Mouse (Mus musculus): ENCODE measurements around the gene Amz2. TPM values are rescaled to one million over a fixed set of nuclear protein-coding genes. Genes with fewer than 3 reads are reported as not detected.

Gene Amz2
- polyA plus RNA-seq, 1 experiment from 2014 or later = 46.6 TPM

- ATAC-seq (ENCODE audit: insufficient read depth, low FRiP score, low TSS enrichment) = no peak
- no peak overlapping the region for H3K4me2 ChIP-seq (ENCODE audit: low read depth)
- no peaks in the 10 kb centered on the region for H3K36me3 ChIP-seq (ENCODE audit: control insufficient read depth, insufficient read depth, low read length)
- H3K9me3 ChIP-seq (ENCODE audit: control insufficient read depth, low read length) = no peaks in the 10 kb centered on the region
- peak; percentile 60 for DNase-seq (ENCODE audit: low spot score)
- H3K27ac ChIP-seq (ENCODE audit: low read depth, low read length) = no peak overlapping the region
- H3K27me3 ChIP-seq (ENCODE audit: control insufficient read depth, insufficient read depth, low read length) = peaks cover 6% of the 10 kb centered on the region; the same call in 1 of the 2 replicates
- no peaks in the 10 kb centered on the region for H3K4me1 ChIP-seq (ENCODE audit: control insufficient read depth, insufficient read depth, low read length)
- H3K9ac ChIP-seq (ENCODE audit: low read length) = no peak overlapping the region
- H3K4me3 ChIP-seq (ENCODE audit: low read depth, low read length) = no peak overlapping the region
- WGBS = 52% methylated on average over 7 of the region's 7 CpGs
Observed at GRCm38 (mm10) chr11:109444600-109444999, 18.9 kb downstream of the Amz2 start.

GRCm38 (mm10) chr11:109445438-109446035 lies 19.8 kb downstream of the Amz2 start:
- H3K36me3 ChIP-seq (ENCODE audit: control insufficient read depth, insufficient read depth, low read length) = no peaks in the 10 kb centered on the region
- no peak overlapping the region for H3K9ac ChIP-seq (ENCODE audit: low read length)
- WGBS = 64% methylated on average over 13 of the region's 13 CpGs
- no peaks in the 10 kb centered on the region for H3K9me3 ChIP-seq (ENCODE audit: control insufficient read depth, low read length)
- H3K27me3 ChIP-seq (ENCODE audit: control insufficient read depth, insufficient read depth, low read length) = peaks cover 5% of the 10 kb centered on the region; the same call in 1 of the 2 replicates
- no peak overlapping the region for H3K4me3 ChIP-seq (ENCODE audit: low read depth, low read length)
- DNase-seq (ENCODE audit: low spot score) = peak; percentile 48
- no peak overlapping the region for H3K4me2 ChIP-seq (ENCODE audit: low read depth)
- H3K4me1 ChIP-seq (ENCODE audit: control insufficient read depth, insufficient read depth, low read length) = no peaks in the 10 kb centered on the region
- ATAC-seq (ENCODE audit: insufficient read depth, low FRiP score, low TSS enrichment) = peak; percentile 76; the same call in 1 of the 2 replicates
- no peak overlapping the region for H3K27ac ChIP-seq (ENCODE audit: low read depth, low read length)

GRCm38 (mm10) chr11:109451169-109451568 lies 25.4 kb downstream of the Amz2 start:
- Histone ChIP-seq H3K36me3 (ENCODE audit: control insufficient read depth, insufficient read depth, low read length) (no peaks in the 10 kb centered on the region), H3K27me3 (ENCODE audit: control insufficient read depth, insufficient read depth, low read length) (no peaks in the 10 kb centered on the region), H3K4me1 (ENCODE audit: control insufficient read depth, insufficient read depth, low read length) (no peaks in the 10 kb centered on the region), H3K9me3 (ENCODE audit: control insufficient read depth, low read length) (no peaks in the 10 kb centered on the region), H3K4me3 (ENCODE audit: low read depth, low read length) (no peak overlapping the region), H3K9ac (ENCODE audit: low read length) (no peak overlapping the region), H3K27ac (ENCODE audit: low read depth, low read length) (no peak overlapping the region), H3K4me2 (ENCODE audit: low read depth) (no peak overlapping the region)
- no peak for ATAC-seq (ENCODE audit: insufficient read depth, low FRiP score, low TSS enrichment)
- DNase-seq (ENCODE audit: low spot score) = no peak
- 89% methylated on average over 11 of the region's 11 CpGs for WGBS

- DNase-seq (ENCODE audit: low spot score) (no peak), ATAC-seq (ENCODE audit: insufficient read depth, low FRiP score, low TSS enrichment) (no peak)
- Histone ChIP-seq H3K4me3 (ENCODE audit: low read depth, low read length) (no peak overlapping the region), H3K27me3 (ENCODE audit: control insufficient read depth, insufficient read depth, low read length) (no peaks in the 10 kb centered on the region), H3K36me3 (ENCODE audit: control insufficient read depth, insufficient read depth, low read length) (no peaks in the 10 kb centered on the region), H3K9me3 (ENCODE audit: control insufficient read depth, low read length) (no peaks in the 10 kb centered on the region), H3K4me2 (ENCODE audit: low read depth) (no peak overlapping the region), H3K4me1 (ENCODE audit: control insufficient read depth, insufficient read depth, low read length) (no peaks in the 10 kb centered on the region), H3K27ac (ENCODE audit: low read depth, low read length) (no peak overlapping the region), H3K9ac (ENCODE audit: low read length) (no peak overlapping the region)
- 89% methylated on average over 5 of the region's 5 CpGs for WGBS
Observed at GRCm38 (mm10) chr11:109456261-109456660, 30.5 kb downstream of the Amz2 start.

- no peak overlapping the region for H3K27ac ChIP-seq (ENCODE audit: low read depth, low read length)
- WGBS = 92% methylated on average over 11 of the region's 11 CpGs
- H3K9ac ChIP-seq (ENCODE audit: low read length) = no peak overlapping the region
- ATAC-seq (ENCODE audit: insufficient read depth, low FRiP score, low TSS enrichment) = no peak
- no peaks in the 10 kb centered on the region for H3K4me1 ChIP-seq (ENCODE audit: control insufficient read depth, insufficient read depth, low read length)
- no peak overlapping the region for H3K4me2 ChIP-seq (ENCODE audit: low read depth)
- no peak overlapping the region for H3K4me3 ChIP-seq (ENCODE audit: low read depth, low read length)
- H3K9me3 ChIP-seq (ENCODE audit: control insufficient read depth, low read length) = no peaks in the 10 kb centered on the region
- H3K27me3 ChIP-seq (ENCODE audit: control insufficient read depth, insufficient read depth, low read length) = no peaks in the 10 kb centered on the region
- DNase-seq (ENCODE audit: low spot score) = no peak
- peaks cover 2% of the 10 kb centered on the region; the same call in 1 of the 2 replicates for H3K36me3 ChIP-seq (ENCODE audit: control insufficient read depth, insufficient read depth, low read length)
Observed at GRCm38 (mm10) chr11:109458165-109458564, 32.4 kb downstream of the Amz2 start.

- Histone ChIP-seq H3K9ac (ENCODE audit: low read length) (no peak overlapping the region), H3K4me3 (ENCODE audit: low read depth, low read length) (no peak overlapping the region), H3K27ac (ENCODE audit: low read depth, low read length) (no peak overlapping the region), H3K9me3 (ENCODE audit: control insufficient read depth, low read length) (no peaks in the 10 kb centered on the region), H3K4me2 (ENCODE audit: low read depth) (no peak overlapping the region), H3K4me1 (ENCODE audit: control insufficient read depth, insufficient read depth, low read length) (no peaks in the 10 kb centered on the region), H3K36me3 (ENCODE audit: control insufficient read depth, insufficient read depth, low read length) (peaks cover 2% of the 10 kb centered on the region; the same call in 1 of the 2 replicates), H3K27me3 (ENCODE audit: control insufficient read depth, insufficient read depth, low read length) (no peaks in the 10 kb centered on the region)
- 88% methylated on average over 5 of the region's 5 CpGs for WGBS
- no peak for DNase-seq (ENCODE audit: low spot score)
- no peak for ATAC-seq (ENCODE audit: insufficient read depth, low FRiP score, low TSS enrichment)
Observed at GRCm38 (mm10) chr11:109460586-109460985, 34.8 kb downstream of the Amz2 start.

GRCm38 (mm10) chr11:109465068-109465467 lies 39.3 kb downstream of the Amz2 start:
- 96% methylated on average over 4 of the region's 4 CpGs for WGBS

GRCm38 (mm10) chr11:109466987-109467386 lies 41.2 kb downstream of the Amz2 start:
- Histone ChIP-seq H3K9ac (ENCODE audit: low read length) (no peak overlapping the region), H3K9me3 (ENCODE audit: control insufficient read depth, low read length) (no peaks in the 10 kb centered on the region), H3K4me3 (ENCODE audit: low read depth, low read length) (no peak overlapping the region), H3K27me3 (ENCODE audit: control insufficient read depth, insufficient read depth, low read length) (no peaks in the 10 kb centered on the region), H3K4me1 (ENCODE audit: control insufficient read depth, insufficient read depth, low read length) (0 out of 2 replicates have a peak, but pooled peaks cover 3% of the 10 kb centered on the region), H3K4me2 (ENCODE audit: low read depth) (no peak overlapping the region), H3K36me3 (ENCODE audit: control insufficient read depth, insufficient read depth, low read length) (peaks cover 2% of the 10 kb centered on the region; the same call in 1 of the 2 replicates), H3K27ac (ENCODE audit: low read depth, low read length) (no peak overlapping the region)
- no peak for DNase-seq (ENCODE audit: low spot score)
- WGBS = 72% methylated on average over 8 of the region's 8 CpGs
- no peak for ATAC-seq (ENCODE audit: insufficient read depth, low FRiP score, low TSS enrichment)

More at GRCm38 (mm10) chr11:109465068-109465467, 39.3 kb downstream of the Amz2 start:
- DNase-seq (ENCODE audit: low spot score) = no peak
- H3K27ac ChIP-seq (ENCODE audit: low read depth, low read length) = no peak overlapping the region
- no peak overlapping the region for H3K9ac ChIP-seq (ENCODE audit: low read length)
- ATAC-seq (ENCODE audit: insufficient read depth, low FRiP score, low TSS enrichment) = no peak
- H3K27me3 ChIP-seq (ENCODE audit: control insufficient read depth, insufficient read depth, low read length) = no peaks in the 10 kb centered on the region
- H3K4me3 ChIP-seq (ENCODE audit: low read depth, low read length) = no peak overlapping the region
- no peaks in the 10 kb centered on the region for H3K4me1 ChIP-seq (ENCODE audit: control insufficient read depth, insufficient read depth, low read length)
- H3K9me3 ChIP-seq (ENCODE audit: control insufficient read depth, low read length) = no peaks in the 10 kb centered on the region
- no peak overlapping the region for H3K4me2 ChIP-seq (ENCODE audit: low read depth)
- H3K36me3 ChIP-seq (ENCODE audit: control insufficient read depth, insufficient read depth, low read length) = peaks cover 2% of the 10 kb centered on the region; the same call in 1 of the 2 replicates

- no peak overlapping the region for H3K9ac ChIP-seq (ENCODE audit: low read length)
- no peak overlapping the region for H3K4me3 ChIP-seq (ENCODE audit: low read depth, low read length)
- H3K4me2 ChIP-seq (ENCODE audit: low read depth) = no peak overlapping the region
- WGBS = 92% methylated on average over 5 of the region's 5 CpGs
- no peaks in the 10 kb centered on the region for H3K27me3 ChIP-seq (ENCODE audit: control insufficient read depth, insufficient read depth, low read length)
- no peak for DNase-seq (ENCODE audit: low spot score)
- no peaks in the 10 kb centered on the region for H3K9me3 ChIP-seq (ENCODE audit: control insufficient read depth, low read length)
- no peak for ATAC-seq (ENCODE audit: insufficient read depth, low FRiP score, low TSS enrichment)
- H3K27ac ChIP-seq (ENCODE audit: low read depth, low read length) = no peak overlapping the region
- 0 out of 2 replicates have a peak, but pooled peaks cover 3% of the 10 kb centered on the region for H3K4me1 ChIP-seq (ENCODE audit: control insufficient read depth, insufficient read depth, low read length)
- no peaks in the 10 kb centered on the region for H3K36me3 ChIP-seq (ENCODE audit: control insufficient read depth, insufficient read depth, low read length)
Observed at GRCm38 (mm10) chr11:109468133-109468532, 42.4 kb downstream of the Amz2 start.
